Mouse (Mus musculus) activated CD4-positive, CD25-positive, alpha-beta regulatory T cell, adult 4 months (primary cell): ENCODE measurements around the gene Alox12. TPM values are rescaled to one million over a fixed set of nuclear protein-coding genes. Genes with fewer than 3 reads are reported as not detected.

Source experiments
- polyA plus RNA-seq, 2 experiments: library from polyadenylated mRNA; unstranded; fragments of 100-300 nt; shearing (Covaris generic); gene quantifications; one replicate each; pipeline ENCODE4 v1.2.1; 2017

Alox12 gene
- polyA plus RNA-seq, 2 experiments from 2014 or later, result not detected

Other genes starting within 250 kb of the Alox12 start
- gene Acadvl, start 239.9 kb downstream of the Alox12 start, polyA plus RNA-seq, result 100 to 1,000 TPM; 107 to 139 TPM
- 10 to 100 TPM in 1 of 2 experiments, 1 to 10 TPM in 1; 9.7 to 11.6 TPM for gene Dlg4, start 238.4 kb downstream of the Alox12 start, polyA plus RNA-seq
- not detected for gene Asgr1, start 201.3 kb downstream of the Alox12 start, polyA plus RNA-seq
- gene Asgr2, start 162.7 kb downstream of the Alox12 start, polyA plus RNA-seq, result not detected
- under 1 TPM in 1 of 2 experiments, not detected in 1; 0.21 TPM for gene Mgl2, start 125.0 kb downstream of the Alox12 start, polyA plus RNA-seq
- not detected for gene Clec10a, start 99.2 kb downstream of the Alox12 start, polyA plus RNA-seq
- gene Slc16a11, start 42.6 kb downstream of the Alox12 start, polyA plus RNA-seq, result not detected
- 1 to 10 TPM; 2.6 to 4.1 TPM for gene Slc16a13, start 34.3 kb downstream of the Alox12 start, polyA plus RNA-seq
- under 1 TPM; 0.23 to 0.36 TPM for gene Bcl6b, start 25.6 kb downstream of the Alox12 start, polyA plus RNA-seq
- gene 0610010K14Rik, start 17.4 kb downstream of the Alox12 start, polyA plus RNA-seq, result 100 to 1,000 TPM; 124 to 159 TPM
- 1 to 10 TPM; 5.2 to 7.6 TPM for gene Gm21988, start 15.5 kb downstream of the Alox12 start, polyA plus RNA-seq
- gene Rnasek, start 15.5 kb downstream of the Alox12 start, polyA plus RNA-seq, result 100 to 1,000 TPM; 228 to 245 TPM
- not detected for gene Alox12e, start 67.3 kb upstream of the Alox12 start, polyA plus RNA-seq
- gene Alox15, start 96.7 kb upstream of the Alox12 start, polyA plus RNA-seq, result under 1 TPM in 1 of 2 experiments, not detected in 1; 0.51 TPM
- gene Pelp1, start 154.7 kb upstream of the Alox12 start, polyA plus RNA-seq, result 1 to 10 TPM; 6.5 to 8.1 TPM
- gene Arrb2, start 177.3 kb upstream of the Alox12 start, polyA plus RNA-seq, result 100 to 1,000 TPM in 1 of 2 experiments, 10 to 100 TPM in 1; 99.3 to 129 TPM
- gene Med11, start 196.6 kb upstream of the Alox12 start, polyA plus RNA-seq, result 10 to 100 TPM; 86.3 to 91.9 TPM
- gene Zmynd15, start 204.1 kb upstream of the Alox12 start, polyA plus RNA-seq, result not detected
- gene Cxcl16, start 204.6 kb upstream of the Alox12 start, polyA plus RNA-seq, result under 1 TPM in 1 of 2 experiments, not detected in 1; 0.36 TPM
- gene Tm4sf5, start 249.9 kb upstream of the Alox12 start, polyA plus RNA-seq, result 1 to 10 TPM; 1.5 to 3.7 TPM